8 mouse cellular contexts compared by ENCODE assay signal in genomic region chr12:69227776-69228466, GRCm38 (mm10). TPM values are rescaled to one million over a fixed set of nuclear protein-coding genes. Genes with fewer than 3 reads are reported as not detected.
DNase-seq lines count a peak whose midpoint lies in the region; ATAC-seq and TF ChIP-seq lines count a peak whose summit lies in the region.

Gene Pole2 (minus strand): TSS chr12:69228195.

- H3K4me3 ChIP-seq in layer of hippocampus, adult 2 months = peak within 1 kb of the TSS; percentile 69
- peak within 1 kb of the TSS; percentile 71 for H3K4me3 ChIP-seq in lung, adult 2 months (replicated peaks; ENCODE audit: extremely low read depth, low read depth, low read length)
- H3K4me3 ChIP-seq in neural tube, embryonic 15.5 days (replicated peaks) = peak within 1 kb of the TSS; percentile 72

- peak within 1 kb of the TSS; percentile 57 for H3K9ac ChIP-seq in neural tube, embryonic 15.5 days (replicated peaks)

- no peaks in the 10 kb centered on the region; the same call in 1 of the 2 replicates for H3K4me1 ChIP-seq in lung, adult 2 months (ENCODE audit: control insufficient read depth, insufficient read depth, low read length)
- peaks cover 7% of the 10 kb centered on the region; the same call in 1 of the 2 replicates for H3K4me1 ChIP-seq in neural tube, embryonic 15.5 days

- H3K4me2 ChIP-seq in neural tube, embryonic 15.5 days = peak within 1 kb of the TSS; percentile 62

- under 1% methylated on average over 37 of the region's 37 CpGs for WGBS in lung, adult 2 months
- WGBS in neural tube, embryonic 15.5 days = 1% methylated on average over 37 of the region's 37 CpGs

- H3K9me3 ChIP-seq in neural tube, embryonic 15.5 days (replicated peaks) = no peaks in the 10 kb centered on the region

- H3K27ac ChIP-seq in layer of hippocampus, adult 2 months = peak within 1 kb of the TSS; percentile 65
- H3K27ac ChIP-seq in neural tube, embryonic 15.5 days (replicated peaks) = peak within 1 kb of the TSS; percentile 75

- peak; percentile 95 for ATAC-seq in neural tube, embryonic 15.5 days (ENCODE audit: low FRiP score)

- TF ChIP-seq POLR2A in lung, adult 2 months (IDR thresholded peaks at IDR 0.05; ENCODE audit: borderline replicate concordance, extremely low read depth, low read depth, low read length) = no peak

- TF ChIP-seq CTCF in layer of hippocampus, adult 2 months (conservative IDR thresholded peaks at IDR 0.05) = no peak
- no peak for TF ChIP-seq CTCF in lung, adult 2 months (IDR thresholded peaks at IDR 0.05; ENCODE audit: insufficient read depth, low read length)

- DNase-seq in MEL-GATA-1-ER (ENCODE audit: extremely low read depth, low read depth) = peak; percentile 60
- peak; percentile 81 for DNase-seq in cerebellum, adult 8-10 months
- DNase-seq in forelimb bud, embryonic 11.5 days (ENCODE audit: low read depth, low spot score) = peak; percentile 85
- DNase-seq in heart, postnatal 4 days = peak; percentile 95
- peak; percentile 78 to 86 for DNase-seq in layer of hippocampus, adult 2 months (ENCODE audit: low spot score in 2 of 2)
- peak; percentile 91 for DNase-seq in lung, adult 2 months
- DNase-seq in testis, postnatal 14 days (ENCODE audit: low spot score) = peak; percentile 86

- no peaks in the 10 kb centered on the region for H3K36me3 ChIP-seq in neural tube, embryonic 15.5 days

- H3K27me3 ChIP-seq in neural tube, embryonic 15.5 days (replicated peaks) = no peaks in the 10 kb centered on the region

RNA-seq across cellular contexts. Expression of gene Pole2, which starts in this region (rescaled TPM):
- 10 to 100 TPM in 1 of 2 experiments, 1 to 10 TPM in 1; 9.4 to 10.0 TPM for total RNA-seq in heart, postnatal 4 days (2021)
- under 1 TPM; 0.72 to 0.76 TPM for total RNA-seq in layer of hippocampus, adult 2 months (2021)
- polyA plus RNA-seq in lung, adult 2 months (2012; rRNA removed) = 1.7 and 2.9 TPM in 2 replicates
- polyA plus RNA-seq in neural tube, embryonic 15.5 days (2015; fragmentation: Nextera tagmentation; extraction: Ambion mirVana) = 4.4 and 9.6 TPM in 2 replicates

Comparison
In these comparisons a context has a peak if more than half of its experiments do, and no peak if none do; other contexts are left out.
1. Peak in every context shown above with its lines: DNase-seq, ATAC-seq, H3K4me3 ChIP-seq and H3K27ac ChIP-seq.
2. RNA of gene Pole2 (total RNA-seq): 9.4 to 10.0 TPM in heart, postnatal 4 days; 0.72 to 0.76 TPM in layer of hippocampus, adult 2 months; every median in the first group is over 4 times any median in the second.
3. Peak in DNase-seq, H3K4me3 ChIP-seq and H3K27ac ChIP-seq in layer of hippocampus, adult 2 months; RNA of the gene not detected or under 1 TPM.